In the genomic region with DNA sequence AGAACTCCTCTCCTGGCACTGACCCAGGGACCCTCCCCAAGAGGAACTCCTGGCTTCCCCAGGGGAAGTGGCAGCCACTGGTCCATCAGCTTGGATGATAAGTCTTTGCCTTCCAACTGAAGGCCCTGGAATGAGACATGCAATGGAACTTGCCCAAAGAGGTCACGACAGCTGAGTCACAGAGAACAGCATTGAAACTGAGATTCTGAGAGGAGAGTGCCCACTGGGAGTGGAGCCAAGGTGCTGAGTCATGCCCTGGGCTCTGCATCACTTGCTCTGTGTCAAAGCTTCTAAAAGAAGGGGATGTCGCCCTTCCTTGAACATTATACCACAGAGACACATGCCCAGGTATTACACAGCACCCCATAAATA, we compare ENCODE assay signal across 9 mouse cellular contexts.
DNase-seq lines count a peak whose midpoint lies in the region; ATAC-seq and TF ChIP-seq lines count a peak whose summit lies in the region.
"Had no signal": no experiment of that assay in that cellular context is flagged by ENCODE, and none has a peak within 500 bp of the region (broad histone marks: within the 10 kb centered on the region; RNA-seq: fewer than 3 reads in every experiment).

No protein-coding gene starts in this region.

- TF ChIP-seq POLR2A in myocyte (IDR thresholded peaks at IDR 0.05; ENCODE audit: insufficient read length, low read depth): no peak

- peak; percentile 84 for ATAC-seq in common myeloid progenitor, adult 5-6 weeks (replicated peaks; ENCODE audit: low read depth, poor library complexity, severe bottlenecking)
- ATAC-seq in kidney, postnatal 0 days (replicated peaks; ENCODE audit: low FRiP score, low read depth): peak; percentile 42; the same call in 1 of the 2 replicates
- ATAC-seq in intestine, postnatal 0 days: no peak
- no peak for ATAC-seq in liver, embryonic 12.5 days

- H3K9ac ChIP-seq in kidney, postnatal 0 days (ENCODE audit: low read depth, low read length): no peak overlapping the region
- no peak overlapping the region for H3K9ac ChIP-seq in intestine, postnatal 0 days (ENCODE audit: low read depth, low read length)
- no peak overlapping the region for H3K9ac ChIP-seq in liver, embryonic 12.5 days
- H3K9ac ChIP-seq: hindbrain, embryonic 15.5 days had no signal

- intact Hi-C loops in left cerebral cortex, adult 2 months (cut with DNase I): loop anchor here (5.0 kb wide), 1 partner anchor 41 kb away; no protein-coding TSS in a partner anchor

- no peak overlapping the region for H3ac ChIP-seq in myocyte (ENCODE audit: control insufficient read depth, insufficient read length)

- H3K27ac ChIP-seq in left cerebral cortex, adult 2 months: no peak overlapping the region
- no peak overlapping the region for H3K27ac ChIP-seq in kidney, postnatal 0 days
- H3K27ac ChIP-seq in intestine, postnatal 0 days (ENCODE audit: low read depth, low read length): no peak overlapping the region
- H3K27ac ChIP-seq in liver, embryonic 12.5 days: no peak overlapping the region
- H3K27ac ChIP-seq: hindbrain, embryonic 15.5 days had no signal

- no peak for TF ChIP-seq CTCF in left cerebral cortex, adult 2 months (IDR thresholded peaks at IDR 0.05)
- TF ChIP-seq CTCF in kidney, postnatal 0 days (IDR thresholded peaks at IDR 0.05; ENCODE audit: low read depth): no peak
- no peak for TF ChIP-seq CTCF in intestine, postnatal 0 days (IDR thresholded peaks at IDR 0.05; ENCODE audit: low read depth)

- no peak overlapping the region for H3K4me2 ChIP-seq in kidney, postnatal 0 days (ENCODE audit: low read length)
- H3K4me2 ChIP-seq in myocyte (ENCODE audit: low read depth): peak overlapping the region; percentile 42
- no peak overlapping the region for H3K4me2 ChIP-seq in intestine, postnatal 0 days (replicated peaks; ENCODE audit: low read depth)
- H3K4me2 ChIP-seq in liver, embryonic 12.5 days: no peak overlapping the region
- H3K4me2 ChIP-seq: hindbrain, embryonic 15.5 days had no signal

- no peaks in the 10 kb centered on the region for H3K9me3 ChIP-seq in kidney, postnatal 0 days (replicated peaks; ENCODE audit: low read length)
- 0 out of 2 replicates have a peak, but pooled peaks cover 4% of the 10 kb centered on the region for H3K9me3 ChIP-seq in intestine, postnatal 0 days (ENCODE audit: control insufficient read depth)
- H3K9me3 ChIP-seq in liver, embryonic 12.5 days (replicated peaks): no peaks in the 10 kb centered on the region
- H3K9me3 ChIP-seq: hindbrain, embryonic 15.5 days had no signal

- no peaks in the 10 kb centered on the region for H3K79me2 ChIP-seq in myocyte (ENCODE audit: control insufficient read depth, insufficient read depth)

- WGBS in kidney, postnatal 0 days: 68% methylated on average over 2 of the region's 2 CpGs
- WGBS in intestine, postnatal 0 days: 77% methylated on average over 2 of the region's 2 CpGs
- WGBS in liver, embryonic 12.5 days (ENCODE audit: insufficient replicate concordance): 44% methylated on average over 2 of the region's 2 CpGs

- DNase-seq in left cerebral cortex, adult 11 months (ENCODE audit: low spot score): peak; percentile 23
- no peak for DNase-seq in left cerebral cortex, adult 2 months (ENCODE audit: extremely low spot score in 1 of 2, low spot score in 2 of 2)
- DNase-seq in adipocyte (ENCODE audit: low spot score): peak; percentile 96
- peak; percentile 37 for DNase-seq in kidney, postnatal 0 days (ENCODE audit: low spot score)

- H3K4me3 ChIP-seq in left cerebral cortex, adult 2 months: no peak overlapping the region
- H3K4me3 ChIP-seq in kidney, postnatal 0 days (replicated peaks; ENCODE audit: low read depth, low read length): no peak overlapping the region
- H3K4me3 ChIP-seq in myocyte: no peak overlapping the region
- no peak overlapping the region for H3K4me3 ChIP-seq in intestine, postnatal 0 days (ENCODE audit: low read depth, low read length)
- no peak overlapping the region for H3K4me3 ChIP-seq in liver, embryonic 12.5 days
- H3K4me3 ChIP-seq: hindbrain, embryonic 15.5 days had no signal

- no peaks in the 10 kb centered on the region for H3K27me3 ChIP-seq in kidney, postnatal 0 days (ENCODE audit: insufficient read depth, low read length)
- no peaks in the 10 kb centered on the region for H3K27me3 ChIP-seq in myocyte (ENCODE audit: control insufficient read depth, insufficient read depth, insufficient read length)
- H3K27me3 ChIP-seq in intestine, postnatal 0 days (replicated peaks; ENCODE audit: control insufficient read depth, insufficient read depth, low read length): no peaks in the 10 kb centered on the region
- no peaks in the 10 kb centered on the region for H3K27me3 ChIP-seq in liver, embryonic 12.5 days (replicated peaks)
- H3K27me3 ChIP-seq: hindbrain, embryonic 15.5 days had no signal

- 0 out of 2 replicates have a peak, but pooled peaks cover 4% of the 10 kb centered on the region for H3K4me1 ChIP-seq in kidney, postnatal 0 days (replicated peaks; ENCODE audit: insufficient read depth, low read length)
- H3K4me1 ChIP-seq in intestine, postnatal 0 days (replicated peaks; ENCODE audit: control insufficient read depth, insufficient read depth, low read length): no peaks in the 10 kb centered on the region
- peaks cover 3% of the 10 kb centered on the region; the same call in 1 of the 2 replicates for H3K4me1 ChIP-seq in liver, embryonic 12.5 days

- H3K36me3 ChIP-seq in kidney, postnatal 0 days (ENCODE audit: insufficient read depth, low read length): no peaks in the 10 kb centered on the region
- no peaks in the 10 kb centered on the region for H3K36me3 ChIP-seq in myocyte (ENCODE audit: control insufficient read depth, insufficient read depth)
- H3K36me3 ChIP-seq in intestine, postnatal 0 days (ENCODE audit: control insufficient read depth, insufficient read depth): no peaks in the 10 kb centered on the region
- H3K36me3 ChIP-seq in liver, embryonic 12.5 days: no peaks in the 10 kb centered on the region
- H3K36me3 ChIP-seq: hindbrain, embryonic 15.5 days had no signal

TF ChIP-seq in myocyte, 11 proteins besides CTCF, POLR2A, EP300 and RAD21:
- TF ChIP-seq REST (IDR thresholded peaks at IDR 0.05; ENCODE audit: insufficient read depth, insufficient read length): no peak
- no peak for TF ChIP-seq CEBPB (IDR thresholded peaks at IDR 0.05; ENCODE audit: insufficient read depth, poor library complexity, severe bottlenecking)
- peak in 1 of 3 experiments; percentile 50 for TF ChIP-seq MYOG (IDR thresholded peaks at IDR 0.05; ENCODE audit: control insufficient read depth in 1 of 3, insufficient read depth in 1 of 3, insufficient read length in 2 of 3, low read depth in 2 of 3)
- peak in 1 of 3 experiments; percentile 50 for TF ChIP-seq MYOD1 (IDR thresholded peaks at IDR 0.05; ENCODE audit: control insufficient read depth in 1 of 3, insufficient read length in 2 of 3, low read depth in 2 of 3)
TF ChIP-seq in myocyte: peak in this region for 2.

Comparison
In these comparisons a context has a peak if more than half of its experiments do, and no peak if none do; other contexts are left out.
1. DNase-seq: peak in left cerebral cortex, adult 11 months (single experiment), adipocyte (single experiment) and kidney, postnatal 0 days (single experiment); none in left cerebral cortex, adult 2 months (0 of 2).
2. ATAC-seq: peak in common myeloid progenitor, adult 5-6 weeks (single experiment) and kidney, postnatal 0 days (single experiment); none in intestine, postnatal 0 days (single experiment) and liver, embryonic 12.5 days (single experiment).